In genomic region chr7:126897390-126898101, GRCm38 (mm10) we compare ENCODE assay signal across 8 mouse cellular contexts. TPM values are rescaled to one million over a fixed set of nuclear protein-coding genes. Genes with fewer than 3 reads are reported as not detected.
DNase-seq lines count a peak whose midpoint lies in the region; ATAC-seq lines count a peak whose summit lies in the region.

No protein-coding gene starts in this region.

- H3K4me1 ChIP-seq in forebrain, embryonic 16.5 days (replicated peaks; ENCODE audit: control insufficient read depth, insufficient read depth, low read length) = peaks cover 11% of the 10 kb centered on the region
- peaks cover 9% of the 10 kb centered on the region; the same call in 1 of the 2 replicates for H3K4me1 ChIP-seq in intestine, embryonic 14.5 days (replicated peaks; ENCODE audit: control insufficient read depth, insufficient read depth, low read length)
- H3K4me1 ChIP-seq in lung, embryonic 15.5 days = peaks cover 15% of the 10 kb centered on the region
- peaks cover 19% of the 10 kb centered on the region for H3K4me1 ChIP-seq in neural tube, embryonic 15.5 days

- H3K9me3 ChIP-seq in forebrain, embryonic 16.5 days (ENCODE audit: control insufficient read depth, low read length) = no peaks in the 10 kb centered on the region
- no peaks in the 10 kb centered on the region for H3K9me3 ChIP-seq in intestine, embryonic 14.5 days (ENCODE audit: control insufficient read depth, low read length)
- H3K9me3 ChIP-seq in lung, embryonic 15.5 days = no peaks in the 10 kb centered on the region
- no peaks in the 10 kb centered on the region for H3K9me3 ChIP-seq in neural tube, embryonic 15.5 days (replicated peaks)

- peak; percentile 55 for ATAC-seq in forebrain, embryonic 16.5 days
- peak; percentile 54 for ATAC-seq in intestine, embryonic 14.5 days (replicated peaks; ENCODE audit: low FRiP score, low TSS enrichment, low read depth)
- ATAC-seq in lung, embryonic 15.5 days (ENCODE audit: borderline replicate concordance, extremely low read depth, low FRiP score, low TSS enrichment) = peak; percentile 72; the same call in 1 of the 2 replicates
- ATAC-seq in neural tube, embryonic 15.5 days (ENCODE audit: low FRiP score) = peak; percentile 70

- H3K27me3 ChIP-seq in forebrain, embryonic 16.5 days (replicated peaks; ENCODE audit: control insufficient read depth, insufficient read depth, low read length) = no peaks in the 10 kb centered on the region
- H3K27me3 ChIP-seq in intestine, embryonic 14.5 days (replicated peaks; ENCODE audit: control insufficient read depth, insufficient read depth, low read length) = no peaks in the 10 kb centered on the region
- no peaks in the 10 kb centered on the region for H3K27me3 ChIP-seq in lung, embryonic 15.5 days
- no peaks in the 10 kb centered on the region for H3K27me3 ChIP-seq in neural tube, embryonic 15.5 days (replicated peaks)

- 21% methylated on average over 16 of the region's 16 CpGs for WGBS in forebrain, embryonic 16.5 days
- WGBS in intestine, embryonic 14.5 days = 22% methylated on average over 16 of the region's 16 CpGs
- 16% methylated on average over 16 of the region's 16 CpGs for WGBS in lung, embryonic 15.5 days
- 23% methylated on average over 16 of the region's 16 CpGs for WGBS in neural tube, embryonic 15.5 days

- peak overlapping the region; percentile 87 for H3K9ac ChIP-seq in forebrain, embryonic 16.5 days (replicated peaks; ENCODE audit: low read depth, low read length)
- peak overlapping the region; percentile 78 for H3K9ac ChIP-seq in intestine, embryonic 14.5 days (ENCODE audit: low read length)
- H3K9ac ChIP-seq in lung, embryonic 15.5 days = peak overlapping the region; percentile 64
- peak overlapping the region; percentile 89 for H3K9ac ChIP-seq in neural tube, embryonic 15.5 days (replicated peaks)

- H3K4me2 ChIP-seq in forebrain, embryonic 16.5 days (ENCODE audit: low read length) = peak overlapping the region; percentile 67
- peak overlapping the region; percentile 69 for H3K4me2 ChIP-seq in intestine, embryonic 14.5 days (ENCODE audit: low read length)
- peak overlapping the region; percentile 80 for H3K4me2 ChIP-seq in lung, embryonic 15.5 days
- H3K4me2 ChIP-seq in neural tube, embryonic 15.5 days = peak overlapping the region; percentile 71

- H3K27ac ChIP-seq in forebrain, embryonic 16.5 days (ENCODE audit: low read length) = peak overlapping the region; percentile 79
- H3K27ac ChIP-seq in intestine, embryonic 14.5 days (ENCODE audit: low read depth) = peak overlapping the region; percentile 62
- peak overlapping the region; percentile 45 for H3K27ac ChIP-seq in lung, embryonic 15.5 days
- peak overlapping the region; percentile 93 for H3K27ac ChIP-seq in neural tube, embryonic 15.5 days (replicated peaks)

- no peaks in the 10 kb centered on the region for H3K36me3 ChIP-seq in forebrain, embryonic 16.5 days (ENCODE audit: control insufficient read depth, insufficient read depth)
- no peaks in the 10 kb centered on the region for H3K36me3 ChIP-seq in intestine, embryonic 14.5 days (ENCODE audit: control insufficient read depth, insufficient read depth, low read length)
- no peaks in the 10 kb centered on the region for H3K36me3 ChIP-seq in lung, embryonic 15.5 days
- H3K36me3 ChIP-seq in neural tube, embryonic 15.5 days = no peaks in the 10 kb centered on the region

- H3K4me3 ChIP-seq in forebrain, embryonic 16.5 days (replicated peaks; ENCODE audit: low read length) = peak overlapping the region; percentile 74
- peak overlapping the region; percentile 67 for H3K4me3 ChIP-seq in intestine, embryonic 14.5 days (ENCODE audit: low read depth, low read length)
- H3K4me3 ChIP-seq in lung, embryonic 15.5 days = peak overlapping the region; percentile 64
- H3K4me3 ChIP-seq in neural tube, embryonic 15.5 days (replicated peaks) = peak overlapping the region; percentile 71

- DNase-seq in CD4-positive helper T cell, adult 2 months (ENCODE audit: low read depth, low spot score) = peak; percentile 41
- peak; percentile 17 for DNase-seq in NIH3T3 (ENCODE audit: low read depth)
- DNase-seq in intestine, embryonic 14.5 days (ENCODE audit: low spot score) = no peak
- DNase-seq in adrenal gland, postnatal 10 days = no peak
- no peak for DNase-seq in yolk sac, embryonic 10.5 days (ENCODE audit: low spot score)

RNA-seq across cellular contexts. Expression of gene Taok2, which starts 13.0 kb away (rescaled TPM):
- polyA plus RNA-seq in forebrain, embryonic 16.5 days (2015; fragmentation: Nextera tagmentation; extraction: Ambion mirVana) = 55.3 and 65.6 TPM in 2 replicates
- 26.6 and 29.7 TPM in 2 replicates for polyA plus RNA-seq in intestine, embryonic 14.5 days (2014; fragmentation: Nextera tagmentation; extraction: Ambion mirVana)
- polyA plus RNA-seq in lung, embryonic 15.5 days (2015; fragmentation: Nextera tagmentation; extraction: Ambion mirVana) = 48.0 and 55.0 TPM in 2 replicates
- polyA plus RNA-seq in neural tube, embryonic 15.5 days (2015; fragmentation: Nextera tagmentation; extraction: Ambion mirVana) = 52.4 and 55.2 TPM in 2 replicates
- total RNA-seq in adrenal gland, postnatal 10 days (2021) = 10 to 100 TPM; 69.7 to 85.8 TPM

RNA-seq across cellular contexts. Expression of gene Tmem219, which starts 25.2 kb away (rescaled TPM):
- 33.3 and 37.3 TPM in 2 replicates for polyA plus RNA-seq in forebrain, embryonic 16.5 days (2015; fragmentation: Nextera tagmentation; extraction: Ambion mirVana)
- 29.5 and 31.7 TPM in 2 replicates for polyA plus RNA-seq in intestine, embryonic 14.5 days (2014; fragmentation: Nextera tagmentation; extraction: Ambion mirVana)
- polyA plus RNA-seq in lung, embryonic 15.5 days (2015; fragmentation: Nextera tagmentation; extraction: Ambion mirVana) = 31.6 and 32.9 TPM in 2 replicates
- 30.9 and 31.1 TPM in 2 replicates for polyA plus RNA-seq in neural tube, embryonic 15.5 days (2015; fragmentation: Nextera tagmentation; extraction: Ambion mirVana)
- 10 to 100 TPM; 32.1 to 32.3 TPM for total RNA-seq in adrenal gland, postnatal 10 days (2021)

RNA-seq across cellular contexts. Expression of gene Kctd13, which starts 31.1 kb away (rescaled TPM):
- polyA plus RNA-seq in forebrain, embryonic 16.5 days (2015; fragmentation: Nextera tagmentation; extraction: Ambion mirVana) = 131 and 132 TPM in 2 replicates
- polyA plus RNA-seq in intestine, embryonic 14.5 days (2014; fragmentation: Nextera tagmentation; extraction: Ambion mirVana) = 13.1 TPM in 2 replicates
- 13.6 and 15.0 TPM in 2 replicates for polyA plus RNA-seq in lung, embryonic 15.5 days (2015; fragmentation: Nextera tagmentation; extraction: Ambion mirVana)
- polyA plus RNA-seq in neural tube, embryonic 15.5 days (2015; fragmentation: Nextera tagmentation; extraction: Ambion mirVana) = 102 and 121 TPM in 2 replicates
- total RNA-seq in adrenal gland, postnatal 10 days (2021) = 10 to 100 TPM; 18.4 to 23.0 TPM

RNA-seq across cellular contexts. Expression of gene Ino80e, which starts 35.4 kb away (rescaled TPM):
- 95.1 and 97.9 TPM in 2 replicates for polyA plus RNA-seq in forebrain, embryonic 16.5 days (2015; fragmentation: Nextera tagmentation; extraction: Ambion mirVana)
- 82.6 and 84.6 TPM in 2 replicates for polyA plus RNA-seq in intestine, embryonic 14.5 days (2014; fragmentation: Nextera tagmentation; extraction: Ambion mirVana)
- 76.6 and 78.3 TPM in 2 replicates for polyA plus RNA-seq in lung, embryonic 15.5 days (2015; fragmentation: Nextera tagmentation; extraction: Ambion mirVana)
- polyA plus RNA-seq in neural tube, embryonic 15.5 days (2015; fragmentation: Nextera tagmentation; extraction: Ambion mirVana) = 89.4 and 90.5 TPM in 2 replicates
- total RNA-seq in adrenal gland, postnatal 10 days (2021) = 10 to 100 TPM; 35.4 to 45.6 TPM

RNA-seq across cellular contexts. Expression of gene Hirip3, which starts 35.8 kb away (rescaled TPM):
- 25.6 and 28.1 TPM in 2 replicates for polyA plus RNA-seq in forebrain, embryonic 16.5 days (2015; fragmentation: Nextera tagmentation; extraction: Ambion mirVana)
- polyA plus RNA-seq in intestine, embryonic 14.5 days (2014; fragmentation: Nextera tagmentation; extraction: Ambion mirVana) = 19.0 and 19.5 TPM in 2 replicates
- 31.6 and 34.4 TPM in 2 replicates for polyA plus RNA-seq in lung, embryonic 15.5 days (2015; fragmentation: Nextera tagmentation; extraction: Ambion mirVana)
- 20.3 and 28.6 TPM in 2 replicates for polyA plus RNA-seq in neural tube, embryonic 15.5 days (2015; fragmentation: Nextera tagmentation; extraction: Ambion mirVana)
- total RNA-seq in adrenal gland, postnatal 10 days (2021) = 10 to 100 TPM; 21.2 to 28.6 TPM

Comparison
In these comparisons a context has a peak if more than half of its experiments do, and no peak if none do; other contexts are left out.
1. DNase-seq: peak in CD4-positive helper T cell, adult 2 months (single experiment) and NIH3T3 (single experiment); none in intestine, embryonic 14.5 days (single experiment), adrenal gland, postnatal 10 days (single experiment) and yolk sac, embryonic 10.5 days (single experiment).
2. Peak in every context shown above with its lines, with median percentiles within 50 percentile points of each other: ATAC-seq, H3K27ac ChIP-seq, H3K4me2 ChIP-seq, H3K4me3 ChIP-seq and H3K9ac ChIP-seq.